Mouse (Mus musculus) heart, embryonic 10.5 days (tissue): Measurements from ENCODE around the gene Eif4enif1. TPM values are rescaled to one million over a fixed set of nuclear protein-coding genes. Genes with fewer than 3 reads are reported as not detected.

Experiments
- DNase-seq: peaks from one replicate; pipeline ENCODE4 v3.0.0-alpha.2; 2017; ENCODE audit warnings: low spot score
- H3K27ac ChIP-seq: fragments of 300-500 bp; sonication (generic); 2 replicates; pipeline ENCODE4 v1.5.1; 2016; ENCODE audit warnings: mild to moderate bottlenecking
- H3K27me3 ChIP-seq: fragments of 300-500 bp; sonication (generic); 2 replicates; pipeline ENCODE4 v1.6.1; 2016; ENCODE audit warnings: mild to moderate bottlenecking; ENCODE audit not compliant: poor library complexity, insufficient read depth, severe bottlenecking
- H3K36me3 ChIP-seq: fragments of 300-500 bp; sonication (generic); 2 replicates; pipeline ENCODE4 v1.6.1; 2016; ENCODE audit warnings: mild to moderate bottlenecking, moderate library complexity
- H3K4me1 ChIP-seq: fragments of 300-500 bp; sonication (generic); 2 replicates; pipeline ENCODE4 v1.6.1; 2016; ENCODE audit warnings: mild to moderate bottlenecking
- H3K4me3 ChIP-seq: fragments of 300-500 bp; sonication (generic); 2 replicates; pipeline ENCODE4 v1.5.1; 2016; ENCODE audit warnings: mild to moderate bottlenecking, moderate library complexity
- H3K9me3 ChIP-seq: fragments of 300-500 bp; sonication (generic); 2 replicates; pipeline ENCODE4 v1.6.1; 2016; ENCODE audit warnings: mild to moderate bottlenecking, moderate library complexity
- WGBS: fragments of 180-500 bp; shearing (Covaris S2); methylation state at CpG from one replicate; pipeline ENCODE4 v1.1.7; 2016; 5-methylcytosine and 5-hydroxymethylcytosine counted together
- polyA plus RNA-seq: library from polyadenylated mRNA; unstranded; fragments of >200 nt; fragmentation: Nextera tagmentation; extraction: Ambion mirVana; gene quantifications from 2 replicates; pipeline ENCODE4 v1.2.1, GENCODE M21; 2016

Eif4enif1 gene
- polyA plus RNA-seq, 1 experiment from 2014 or later: 51.0 TPM

DNA sequence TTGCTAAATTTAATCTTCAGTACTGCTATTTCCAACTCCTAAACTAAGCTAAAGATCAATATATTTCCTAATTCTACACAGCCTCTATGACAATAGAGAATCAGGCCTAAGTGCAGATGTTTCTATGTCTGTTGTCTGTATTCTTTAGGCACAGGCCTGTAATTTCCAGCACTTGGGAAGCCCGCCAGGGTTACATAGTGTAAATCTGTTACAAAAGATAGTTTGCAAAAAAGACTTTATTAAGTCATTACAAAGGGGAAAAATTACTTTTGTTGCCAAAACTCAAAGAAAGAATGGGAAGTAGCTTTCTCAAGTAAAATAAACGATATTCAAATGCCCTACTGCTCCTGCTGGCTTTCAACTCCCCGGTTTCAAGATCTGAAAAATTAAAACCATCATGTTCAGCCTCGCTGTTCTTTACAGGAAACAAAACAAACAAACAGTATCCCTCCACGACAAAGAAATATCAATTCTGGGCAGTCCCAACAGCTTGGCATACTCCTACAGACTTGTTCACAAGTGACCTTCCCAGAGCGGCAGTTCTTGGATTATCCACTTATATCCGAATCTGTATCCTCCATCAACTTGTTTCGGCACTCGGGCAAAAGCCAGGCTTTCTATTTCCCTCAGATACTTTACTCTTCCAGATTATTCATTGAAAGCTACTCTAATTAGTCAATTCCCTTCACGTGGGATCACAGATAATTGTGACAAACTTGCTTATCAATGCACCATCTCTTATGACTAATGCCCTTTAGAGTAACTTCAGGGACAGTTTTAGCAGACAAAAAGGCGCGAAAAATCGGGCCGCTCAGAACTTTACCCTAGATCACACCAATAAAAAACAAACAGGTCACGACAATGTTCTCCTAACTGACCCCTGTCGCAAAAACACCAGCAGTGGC lies 614 bp upstream of the Eif4enif1 start:
- Histone ChIP-seq H3K4me1 (no peaks in the 10 kb centered on the region), H3K9me3 (no peaks in the 10 kb centered on the region), H3K27me3 (no peaks in the 10 kb centered on the region), H3K27ac (peak overlapping the region; percentile 84), H3K4me3 (peak overlapping the region; percentile 57), H3K36me3 (peaks cover 13% of the 10 kb centered on the region)
- no peak for DNase-seq
- 10% methylated on average over 16 of the region's 16 CpGs for WGBS

DNA sequence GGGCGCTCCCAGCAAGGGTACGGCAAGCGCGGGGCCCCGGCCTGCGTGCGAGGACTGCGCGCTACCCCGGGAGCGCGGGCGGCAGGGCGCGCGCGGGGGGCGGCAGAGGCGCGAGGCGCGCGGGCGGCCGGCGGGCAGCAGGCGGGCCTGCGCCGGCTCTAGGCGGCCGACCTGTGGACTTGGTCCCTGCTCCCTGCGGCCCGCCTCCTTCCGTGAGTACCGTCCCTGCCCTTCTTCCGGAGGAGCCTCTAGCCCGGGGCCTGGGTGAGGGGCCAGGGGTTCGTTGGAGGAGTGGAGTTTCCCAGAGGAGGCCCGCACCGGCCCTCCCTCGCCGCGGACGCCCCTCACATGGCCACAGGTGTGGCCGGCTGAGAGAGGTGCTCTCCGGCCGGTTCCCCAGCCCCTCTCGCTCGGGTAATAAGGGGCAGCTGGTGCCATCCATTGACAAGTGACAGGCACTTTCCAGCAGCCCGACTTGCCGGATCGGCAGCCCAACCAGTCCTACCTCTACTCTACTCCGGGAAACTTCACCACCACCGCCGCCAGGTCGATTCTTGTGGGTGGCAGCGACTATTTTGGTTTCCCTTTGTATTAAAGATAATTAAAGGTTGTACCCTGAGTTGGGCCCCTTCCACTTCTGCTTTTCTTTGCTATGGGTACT lies 719 bp downstream of the Eif4enif1 start:
- WGBS: 4% methylated on average over 43 of the region's 57 CpGs
- H3K27me3 ChIP-seq: no peaks in the 10 kb centered on the region
- H3K4me1 ChIP-seq: no peaks in the 10 kb centered on the region

DNA sequence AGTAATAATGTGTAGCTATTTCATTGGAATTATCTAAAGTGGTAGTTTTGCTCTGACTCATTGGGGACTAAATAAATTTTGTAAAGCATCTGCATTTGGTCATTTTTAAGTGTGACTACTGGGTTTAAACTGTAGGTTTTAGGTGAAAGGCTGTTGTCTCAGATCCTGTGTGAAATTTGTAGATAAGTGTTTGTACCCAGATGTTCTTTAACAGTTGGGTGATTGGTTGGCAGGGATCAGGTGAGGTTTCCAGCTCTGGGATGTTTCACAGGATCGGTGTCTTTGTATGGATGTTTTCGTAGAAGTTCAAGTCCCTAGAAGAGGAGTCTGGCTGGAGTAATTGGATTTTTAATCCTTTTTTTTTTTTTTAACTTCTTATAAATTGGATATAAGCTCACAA lies 1.6 kb downstream of the Eif4enif1 start:
- Histone ChIP-seq H3K4me3 (peak overlapping the region; percentile 57), H3K9me3 (no peaks in the 10 kb centered on the region), H3K36me3 (peaks cover 32% of the 10 kb centered on the region), H3K27ac (no peak overlapping the region), H3K27me3 (no peaks in the 10 kb centered on the region), H3K4me1 (no peaks in the 10 kb centered on the region)
- 83% methylated on average over 2 of the region's 2 CpGs for WGBS
- DNase-seq: no peak

More for the DNA sequence above, 719 bp downstream of the Eif4enif1 start:
- peak; percentile 87 for DNase-seq
- Histone ChIP-seq H3K4me3 (peak overlapping the region; percentile 57), H3K27ac (peak overlapping the region; percentile 84), H3K36me3 (peaks cover 24% of the 10 kb centered on the region), H3K9me3 (no peaks in the 10 kb centered on the region)

DNA sequence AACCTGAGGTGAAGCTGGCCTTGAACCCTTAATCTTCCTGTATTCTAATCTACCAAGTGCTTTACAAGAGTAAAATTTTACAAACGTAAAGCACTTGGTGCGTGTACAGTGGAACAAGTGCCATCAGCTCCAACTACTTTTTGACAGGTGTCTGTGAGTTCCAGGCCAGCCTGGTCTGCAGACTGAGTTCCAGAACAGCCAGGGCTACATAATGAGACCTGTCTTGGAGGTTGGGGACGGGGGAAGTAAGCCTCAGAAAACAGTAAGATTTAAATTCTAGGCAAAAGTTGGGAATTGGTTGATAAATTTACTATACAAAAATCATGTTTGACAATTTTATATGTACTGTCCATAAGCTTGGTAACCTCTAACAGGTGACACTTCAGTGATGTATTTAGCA lies 3.0 kb downstream of the Eif4enif1 start:
- 91% methylated on average over 3 of the region's 3 CpGs for WGBS
- Histone ChIP-seq H3K4me3 (no peak overlapping the region), H3K9me3 (no peaks in the 10 kb centered on the region), H3K4me1 (no peaks in the 10 kb centered on the region), H3K27ac (no peak overlapping the region), H3K36me3 (peaks cover 46% of the 10 kb centered on the region), H3K27me3 (no peaks in the 10 kb centered on the region)
- peak; percentile 42 for DNase-seq

DNA sequence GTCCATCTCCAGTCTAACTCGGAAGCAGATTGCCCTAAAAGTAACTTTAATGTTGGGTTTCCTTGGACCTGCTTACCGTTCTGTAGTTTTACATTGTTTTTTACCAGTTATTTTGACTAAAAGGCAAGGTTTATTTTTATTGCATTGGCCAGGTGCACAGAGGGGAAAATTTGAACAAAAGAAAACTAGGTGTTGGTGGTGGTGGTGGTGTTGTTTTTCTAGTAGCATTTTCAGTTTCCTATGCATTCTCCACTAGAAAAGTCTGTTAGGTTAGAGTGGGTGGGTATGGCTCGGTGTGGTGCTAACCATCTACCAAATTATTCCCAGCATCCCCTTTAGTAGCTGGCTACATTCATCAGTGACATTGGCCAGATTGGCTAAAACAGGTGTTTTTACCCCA lies 4.6 kb downstream of the Eif4enif1 start:
- H3K27ac ChIP-seq: no peak overlapping the region
- H3K36me3 ChIP-seq: peaks cover 60% of the 10 kb centered on the region
- H3K4me3 ChIP-seq: no peak overlapping the region
- WGBS: 90% methylated on average over 3 of the region's 3 CpGs
- H3K27me3 ChIP-seq: no peaks in the 10 kb centered on the region
- H3K4me1 ChIP-seq: no peaks in the 10 kb centered on the region
- no peaks in the 10 kb centered on the region for H3K9me3 ChIP-seq
- DNase-seq: peak; percentile 24

DNA sequence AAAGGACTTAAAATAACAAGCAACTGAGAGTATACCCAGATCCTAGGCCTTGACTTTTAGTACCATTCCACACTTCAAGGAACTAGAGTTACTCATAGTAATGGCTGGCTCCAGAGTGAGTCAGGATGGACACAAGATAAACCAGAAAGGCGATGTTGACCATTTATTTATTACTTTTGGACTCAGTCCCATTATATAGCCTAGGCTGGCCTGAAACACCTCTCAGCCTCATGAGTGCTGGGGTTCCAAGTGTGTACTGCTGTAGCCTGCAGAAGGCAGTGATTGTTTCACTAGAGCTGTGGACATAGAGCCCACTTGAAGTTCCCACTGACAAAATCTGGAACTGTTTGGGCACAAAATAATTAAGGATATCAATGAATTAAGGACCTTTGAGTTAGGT lies 10.3 kb downstream of the Eif4enif1 start:
- H3K27me3 ChIP-seq: no peaks in the 10 kb centered on the region
- H3K27ac ChIP-seq: no peak overlapping the region
- peaks cover 81% of the 10 kb centered on the region for H3K36me3 ChIP-seq
- no peaks in the 10 kb centered on the region for H3K4me1 ChIP-seq
- WGBS: 97% methylated on average over 1 of the region's 1 CpGs
- no peaks in the 10 kb centered on the region for H3K9me3 ChIP-seq
- H3K4me3 ChIP-seq: no peak overlapping the region
- DNase-seq: no peak

DNA sequence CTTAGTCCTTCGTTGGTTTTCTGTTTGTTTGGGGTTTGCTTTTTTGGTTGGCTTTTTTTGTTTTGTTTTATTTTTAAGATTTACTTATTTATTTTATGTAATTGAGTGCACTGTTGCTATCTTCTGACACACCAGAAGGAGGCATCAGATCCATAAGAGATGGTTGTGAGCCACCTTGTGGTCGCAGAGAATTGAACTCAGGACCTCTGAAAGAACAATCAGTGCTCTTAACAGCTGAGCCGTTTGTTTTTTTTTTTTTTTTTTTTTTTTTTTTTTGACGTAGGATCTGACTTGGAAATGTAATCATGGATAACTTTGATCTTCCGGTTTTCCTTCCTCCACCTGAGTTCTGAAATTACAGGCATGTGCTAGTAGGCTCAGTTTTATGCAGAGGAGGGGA lies 20.9 kb downstream of the Eif4enif1 start:
- H3K9me3 ChIP-seq: no peaks in the 10 kb centered on the region
- H3K4me3 ChIP-seq: no peak overlapping the region
- H3K4me1 ChIP-seq: no peaks in the 10 kb centered on the region
- DNase-seq: no peak
- H3K36me3 ChIP-seq: peaks cover 85% of the 10 kb centered on the region
- WGBS: 74% methylated on average over 5 of the region's 5 CpGs
- no peak overlapping the region for H3K27ac ChIP-seq
- no peaks in the 10 kb centered on the region for H3K27me3 ChIP-seq

DNA sequence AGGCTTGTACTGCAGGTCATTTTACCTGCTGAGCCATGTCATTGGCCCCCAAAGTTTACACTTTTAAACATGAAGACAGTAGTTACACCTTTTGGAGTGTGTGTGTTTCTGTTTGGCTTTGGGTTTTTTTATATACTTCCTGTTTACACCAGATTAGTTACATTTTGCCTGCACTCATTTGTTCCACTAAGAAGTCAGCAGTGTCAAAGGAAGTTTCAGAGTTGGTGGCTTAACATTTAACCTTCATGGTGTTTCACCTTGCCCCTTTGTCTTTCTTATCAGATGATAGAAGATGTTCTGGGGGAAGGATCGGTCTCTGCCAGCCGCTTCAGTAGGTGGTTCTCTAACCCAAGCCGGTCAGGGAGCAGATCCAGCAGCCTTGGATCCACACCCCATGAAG lies 24.9 kb downstream of the Eif4enif1 start:
- Histone ChIP-seq H3K27me3 (no peaks in the 10 kb centered on the region), H3K9me3 (no peaks in the 10 kb centered on the region), H3K27ac (no peak overlapping the region), H3K4me3 (no peak overlapping the region), H3K36me3 (peaks cover 92% of the 10 kb centered on the region), H3K4me1 (no peaks in the 10 kb centered on the region)
- no peak for DNase-seq
- 91% methylated on average over 3 of the region's 3 CpGs for WGBS

DNA sequence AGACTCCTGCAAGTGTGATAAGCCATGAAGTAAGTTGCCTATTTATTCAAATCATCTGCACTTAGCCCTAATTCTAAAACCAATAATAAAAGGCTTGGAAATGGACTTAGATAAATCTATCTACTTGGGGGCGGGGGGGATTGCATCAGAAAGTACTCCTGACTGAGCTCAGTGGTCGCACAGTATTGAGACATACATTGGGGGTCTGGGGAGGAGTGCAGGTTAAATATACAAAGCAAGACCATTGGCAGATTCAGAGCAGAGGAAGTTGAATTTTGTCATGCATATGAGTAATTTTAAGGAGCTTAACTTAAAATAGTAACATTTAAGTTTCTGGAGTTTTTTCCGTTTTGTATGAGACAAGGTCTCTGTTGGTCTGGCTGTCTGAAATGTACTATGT lies 30.1 kb downstream of the Eif4enif1 start:
- no peaks in the 10 kb centered on the region for H3K27me3 ChIP-seq
- DNase-seq: no peak
- H3K4me3 ChIP-seq: no peak overlapping the region
- 92% methylated on average over 3 of the region's 3 CpGs for WGBS
- no peak overlapping the region for H3K27ac ChIP-seq
- H3K9me3 ChIP-seq: no peaks in the 10 kb centered on the region
- peaks cover 91% of the 10 kb centered on the region for H3K36me3 ChIP-seq
- H3K4me1 ChIP-seq: no peaks in the 10 kb centered on the region

DNA sequence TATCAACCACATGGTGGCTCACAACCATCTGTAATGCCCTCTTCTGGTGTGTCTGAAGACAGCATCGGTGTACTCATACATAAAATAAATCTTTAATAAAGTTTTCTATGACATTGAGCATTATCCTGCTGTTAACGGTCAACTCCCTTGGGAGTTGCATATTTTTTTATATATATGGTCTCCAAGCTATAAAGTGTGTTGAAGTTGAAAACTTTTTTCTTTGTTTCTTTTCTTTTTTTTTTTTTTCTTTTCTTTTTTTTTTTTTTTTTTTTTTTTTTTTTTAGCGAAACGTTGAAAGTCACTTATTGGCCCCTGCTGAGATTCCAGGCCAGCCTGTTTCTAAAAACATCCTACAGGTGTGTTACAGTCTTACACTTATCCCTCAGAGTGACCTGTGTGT lies 31.5 kb downstream of the Eif4enif1 start:
- Histone ChIP-seq H3K27ac (no peak overlapping the region), H3K27me3 (no peaks in the 10 kb centered on the region), H3K4me3 (no peak overlapping the region), H3K4me1 (no peaks in the 10 kb centered on the region), H3K9me3 (no peaks in the 10 kb centered on the region), H3K36me3 (peaks cover 96% of the 10 kb centered on the region)
- no peak for DNase-seq
- WGBS: 92% methylated on average over 4 of the region's 4 CpGs

DNA sequence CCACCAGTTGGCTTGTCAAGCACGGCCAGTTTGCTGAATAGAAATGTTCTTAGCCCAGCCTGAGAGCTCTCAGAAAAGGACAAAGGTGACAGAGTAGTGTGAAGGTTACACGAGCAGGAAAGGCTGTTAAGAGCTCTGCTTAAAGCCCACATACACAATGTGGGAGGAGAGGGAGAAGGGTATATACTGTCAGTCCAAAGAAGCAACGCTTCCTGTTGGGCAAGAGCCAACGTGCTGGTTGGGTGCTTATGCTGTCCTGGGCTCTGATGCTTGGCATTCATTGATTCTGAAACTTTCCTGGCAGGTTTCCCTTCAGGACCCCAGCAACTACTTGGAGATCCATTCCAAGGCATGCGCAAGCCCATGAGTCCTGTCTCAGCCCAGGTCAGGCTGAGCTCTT lies 33.1 kb downstream of the Eif4enif1 start:
- Histone ChIP-seq H3K27me3 (no peaks in the 10 kb centered on the region), H3K9me3 (no peaks in the 10 kb centered on the region), H3K27ac (no peak overlapping the region), H3K4me1 (no peaks in the 10 kb centered on the region), H3K36me3 (peaks cover 95% of the 10 kb centered on the region), H3K4me3 (no peak overlapping the region)
- 90% methylated on average over 5 of the region's 5 CpGs for WGBS
- no peak for DNase-seq

DNA sequence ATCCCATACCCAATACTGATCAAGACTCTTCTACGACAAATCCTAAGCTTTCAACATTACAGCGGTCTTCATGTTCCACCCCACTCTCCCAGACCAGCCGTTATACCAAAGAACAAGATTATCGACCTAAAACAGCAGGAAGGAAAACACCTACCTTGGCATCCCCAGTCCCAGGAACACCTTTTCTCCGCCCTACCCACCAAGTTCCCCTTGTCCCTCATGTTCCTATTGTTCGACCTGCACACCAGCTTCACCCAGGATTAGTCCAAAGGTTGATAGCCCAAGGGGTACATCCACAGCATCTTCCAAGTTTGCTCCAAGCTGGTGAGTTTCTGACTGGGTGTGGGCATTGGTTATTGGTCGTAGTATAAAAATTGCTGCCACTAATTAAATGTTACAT lies 40.2 kb downstream of the Eif4enif1 start:
- DNase-seq: no peak
- H3K27me3 ChIP-seq: no peaks in the 10 kb centered on the region
- H3K27ac ChIP-seq: no peak overlapping the region
- WGBS: 90% methylated on average over 7 of the region's 7 CpGs
- no peaks in the 10 kb centered on the region for H3K4me1 ChIP-seq
- peaks cover 93% of the 10 kb centered on the region for H3K36me3 ChIP-seq
- no peak overlapping the region for H3K4me3 ChIP-seq
- no peaks in the 10 kb centered on the region for H3K9me3 ChIP-seq

DNA sequence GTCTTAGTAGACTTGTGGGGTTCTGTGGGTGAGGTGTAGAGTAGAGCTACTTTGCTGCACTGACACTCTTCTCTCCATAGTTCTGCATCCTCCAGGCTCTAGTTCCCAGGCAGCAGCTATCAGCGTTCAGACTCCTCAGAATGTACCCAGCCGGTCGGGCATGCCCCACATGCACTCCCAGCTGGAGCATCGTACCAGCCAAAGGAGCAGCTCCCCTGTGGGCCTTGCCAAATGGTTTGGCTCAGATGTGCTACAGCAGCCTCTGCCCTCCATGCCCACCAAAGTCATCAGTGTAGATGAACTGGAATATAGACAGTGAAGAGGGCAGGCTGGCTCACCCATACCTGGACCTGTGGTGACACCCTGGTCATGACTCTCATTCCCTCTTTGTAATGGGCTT lies 41.6 kb downstream of the Eif4enif1 start:
- no peaks in the 10 kb centered on the region for H3K9me3 ChIP-seq
- H3K36me3 ChIP-seq: peaks cover 94% of the 10 kb centered on the region
- no peak overlapping the region for H3K4me3 ChIP-seq
- 81% methylated on average over 4 of the region's 4 CpGs for WGBS
- H3K27ac ChIP-seq: no peak overlapping the region
- no peaks in the 10 kb centered on the region for H3K27me3 ChIP-seq
- no peak for DNase-seq
- H3K4me1 ChIP-seq: no peaks in the 10 kb centered on the region
